Mouse (Mus musculus) limb, embryonic 14.5 days (tissue): ENCODE data around the gene Celsr1. TPM values are rescaled to one million over a fixed set of nuclear protein-coding genes. Genes with fewer than 3 reads are reported as not detected.

Source experiments
- ATAC-seq: fragments of 200-750 bp; cut with Nextera tagmentation; 2 replicates; pipeline ENCODE4 v1.8.0; 2017; ENCODE audit warnings: low read depth, moderate number of reproducible peaks, moderate TSS enrichment; ENCODE audit not compliant: low FRiP score
- DNase-seq: peaks from one replicate; pipeline ENCODE4 v3.0.0-alpha.2; 2015; ENCODE audit warnings: low spot score
- H3K27ac ChIP-seq: fragments of 300-500 bp; sonication (generic); replicated peaks from 2 replicates; pipeline ENCODE4 v1.5.1; 2014; ENCODE audit warnings: low read depth, mild to moderate bottlenecking, low read length, moderate library complexity, mixed read lengths
- H3K27me3 ChIP-seq: fragments of 300-500 bp; sonication (generic); 2 replicates; pipeline ENCODE4 v1.6.1; 2014; ENCODE audit warnings: low read length, mixed read lengths; ENCODE audit not compliant: control insufficient read depth, insufficient read depth
- H3K36me3 ChIP-seq: fragments of 300-500 bp; sonication (generic); 2 replicates; pipeline ENCODE4 v1.6.1; 2014; ENCODE audit warnings: mild to moderate bottlenecking, low read length, moderate library complexity, mixed read lengths; ENCODE audit not compliant: control insufficient read depth, insufficient read depth
- H3K4me1 ChIP-seq: fragments of 300-500 bp; sonication (generic); 2 replicates; pipeline ENCODE4 v1.6.1; 2014; ENCODE audit warnings: antibody characterized with exemption, low read length, mixed read lengths; ENCODE audit not compliant: control insufficient read depth, insufficient read depth
- H3K4me2 ChIP-seq: fragments of 300-500 bp; sonication (generic); replicated peaks from 2 replicates; pipeline ENCODE4 v1.6.1; 2014; ENCODE audit warnings: low read depth, mild to moderate bottlenecking, low read length, moderate library complexity; ENCODE audit not compliant: severe bottlenecking
- H3K4me3 ChIP-seq: fragments of 300-500 bp; sonication (generic); replicated peaks from 2 replicates; pipeline ENCODE4 v1.5.1; 2014; ENCODE audit warnings: low read length
- H3K9ac ChIP-seq: fragments of 300-500 bp; sonication (generic); 2 replicates; pipeline ENCODE4 v1.6.1; 2014; ENCODE audit warnings: mild to moderate bottlenecking, low read depth, low read length, moderate library complexity; ENCODE audit not compliant: severe bottlenecking
- H3K9me3 ChIP-seq: fragments of 300-500 bp; sonication (generic); 2 replicates; pipeline ENCODE4 v1.6.1; 2016; ENCODE audit warnings: low read length; ENCODE audit not compliant: control insufficient read depth
- POLR2A ChIP-seq: fragments of 200-500 bp; IDR thresholded peaks from 2 replicates; pipeline ENCODE4 v1.8.0; 2012; ENCODE audit warnings: inconsistent platforms, mild to moderate bottlenecking, moderate library complexity, borderline replicate concordance; ENCODE audit not compliant: insufficient read depth, insufficient read length; ENCODE audit errors: extremely low read depth
- WGBS: fragments of 180-500 bp; shearing (Covaris S2); extraction: QIAGEN DNeasy Blood & Tissue Kit; methylation state at CpG from one replicate; pipeline ENCODE4 v1.1.7; 2014; 5-methylcytosine and 5-hydroxymethylcytosine counted together
- polyA plus RNA-seq, 2 experiments: library from polyadenylated mRNA; depleted of rRNA in 1 of 2; stranded (reverse) in 1 of 2; unstranded in 1 of 2; fragments of >200 nt; fragmentation: Nextera tagmentation in 1 of 2; extraction: Ambion mirVana in 1 of 2; gene quantifications; 2 replicates each; pipeline versions ENCODE4 v1.2.1 to v1.2.3; 2012 to 2014

The Celsr1 gene
- polyA plus RNA-seq, 2 experiments, result 6.5 to 11.8 TPM

- Histone ChIP-seq H3K27ac (no peak overlapping the region), H3K9me3 (no peaks in the 10 kb centered on the region), H3K9ac (no peak overlapping the region), H3K4me1 (no peaks in the 10 kb centered on the region), H3K4me2 (no peak overlapping the region), H3K27me3 (no peaks in the 10 kb centered on the region), H3K36me3 (0 out of 2 replicates have a peak, but pooled peaks cover 2% of the 10 kb centered on the region), H3K4me3 (no peak overlapping the region)
- ATAC-seq (no peak), DNase-seq (peak; percentile 35)
- WGBS, result 48% methylated on average over 11 of the region's 11 CpGs
- TF ChIP-seq POLR2A, result no peak
Measured at GRCm38 (mm10) chr15:85981768-85982415, 51.7 kb downstream of the Celsr1 start.

DNA sequence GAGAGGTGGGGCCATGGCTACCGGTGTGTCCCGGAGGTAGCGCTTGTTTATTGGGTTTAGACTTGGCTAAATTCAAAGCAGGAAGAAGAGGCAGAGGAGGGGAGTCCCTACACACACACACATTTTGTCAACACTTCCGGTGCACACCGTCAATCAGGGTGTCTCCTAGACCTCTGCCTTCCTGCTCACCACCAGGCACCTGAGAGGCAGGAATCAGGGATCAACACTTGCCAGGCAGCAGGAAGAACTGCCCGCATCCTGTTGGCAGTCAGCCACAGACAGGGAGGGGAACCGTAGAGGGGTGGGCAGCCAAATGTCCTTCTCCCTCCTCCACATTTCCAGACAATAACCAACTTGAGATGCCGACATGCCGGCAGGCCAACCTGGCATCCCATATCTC is 56.5 kb downstream of the Celsr1 start:
- Histone ChIP-seq H3K4me2 (no peak overlapping the region), H3K36me3 (0 out of 2 replicates have a peak, but pooled peaks cover 2% of the 10 kb centered on the region), H3K9me3 (no peaks in the 10 kb centered on the region), H3K27ac (no peak overlapping the region), H3K4me3 (no peak overlapping the region), H3K27me3 (no peaks in the 10 kb centered on the region), H3K9ac (no peak overlapping the region), H3K4me1 (peaks cover 8% of the 10 kb centered on the region; the same call in 1 of the 2 replicates)
- no peak for ATAC-seq
- no peak for DNase-seq
- 76% methylated on average over 9 of the region's 9 CpGs for WGBS
- TF ChIP-seq POLR2A, result no peak

- Histone ChIP-seq H3K36me3 (0 out of 2 replicates have a peak, but pooled peaks cover 2% of the 10 kb centered on the region), H3K27ac (no peak overlapping the region), H3K27me3 (no peaks in the 10 kb centered on the region), H3K9ac (no peak overlapping the region), H3K4me1 (peaks cover 8% of the 10 kb centered on the region; the same call in 1 of the 2 replicates), H3K9me3 (no peaks in the 10 kb centered on the region), H3K4me2 (no peak overlapping the region), H3K4me3 (no peak overlapping the region)
- no peak for TF ChIP-seq POLR2A
- DNase-seq, result no peak
- 32% methylated on average over 16 of the region's 16 CpGs for WGBS
- no peak for ATAC-seq
Measured at GRCm38 (mm10) chr15:85975746-85976145, 57.8 kb downstream of the Celsr1 start.

DNA sequence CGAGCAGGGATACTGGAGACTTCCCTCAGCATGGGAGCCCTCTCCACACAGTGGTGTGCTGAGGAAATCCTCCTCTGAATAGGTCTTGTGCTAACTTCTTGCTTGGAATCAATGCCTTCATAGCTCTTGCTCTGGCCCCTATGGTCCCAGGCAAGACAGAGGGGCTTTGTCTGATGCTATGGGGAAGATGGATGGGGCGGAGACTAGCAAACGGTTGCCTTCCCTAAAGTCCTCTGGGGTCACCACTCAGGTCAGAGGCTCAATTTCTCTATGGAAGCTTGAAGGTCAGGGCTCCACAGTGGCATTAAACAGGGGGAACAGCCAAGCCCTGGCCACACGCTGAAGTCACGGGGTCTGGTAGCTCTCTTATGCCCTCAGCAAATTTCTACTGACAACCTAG is 62.0 kb downstream of the Celsr1 start:
- no peak for TF ChIP-seq POLR2A
- H3K4me1 ChIP-seq, result peaks cover 10% of the 10 kb centered on the region; the same call in 1 of the 2 replicates
- H3K9me3 ChIP-seq, result no peaks in the 10 kb centered on the region
- H3K36me3 ChIP-seq, result no peaks in the 10 kb centered on the region
- ATAC-seq, result no peak
- no peak overlapping the region for H3K4me3 ChIP-seq
- 57% methylated on average over 5 of the region's 5 CpGs for WGBS
- H3K9ac ChIP-seq, result no peak overlapping the region
- H3K27me3 ChIP-seq, result no peaks in the 10 kb centered on the region
- no peak overlapping the region for H3K4me2 ChIP-seq
- no peak for DNase-seq
- no peak overlapping the region for H3K27ac ChIP-seq

GRCm38 (mm10) chr15:85970441-85970840 is 63.1 kb downstream of the Celsr1 start:
- no peak for DNase-seq
- Histone ChIP-seq H3K36me3 (no peaks in the 10 kb centered on the region), H3K9me3 (no peaks in the 10 kb centered on the region), H3K27me3 (no peaks in the 10 kb centered on the region), H3K4me2 (no peak overlapping the region), H3K4me1 (peaks cover 8% of the 10 kb centered on the region; the same call in 1 of the 2 replicates), H3K4me3 (no peak overlapping the region), H3K27ac (no peak overlapping the region), H3K9ac (no peak overlapping the region)
- 70% methylated on average over 8 of the region's 8 CpGs for WGBS
- TF ChIP-seq POLR2A, result no peak
- ATAC-seq, result no peak

GRCm38 (mm10) chr15:85969707-85970153 is 63.8 kb downstream of the Celsr1 start:
- Histone ChIP-seq H3K9ac (no peak overlapping the region), H3K27ac (no peak overlapping the region), H3K4me3 (no peak overlapping the region), H3K4me2 (no peak overlapping the region), H3K4me1 (peaks cover 3% of the 10 kb centered on the region; the same call in 1 of the 2 replicates), H3K27me3 (no peaks in the 10 kb centered on the region), H3K9me3 (no peaks in the 10 kb centered on the region), H3K36me3 (no peaks in the 10 kb centered on the region)
- 47% methylated on average over 3 of the region's 3 CpGs for WGBS
- DNase-seq (peak; percentile 65), ATAC-seq (no peak)
- no peak for TF ChIP-seq POLR2A
